Mouse (Mus musculus): ENCODE measurements around the gene Olfr1188. TPM values are rescaled to one million over a fixed set of nuclear protein-coding genes. Genes with fewer than 3 reads are reported as not detected.

The Olfr1188 gene
- polyA plus RNA-seq (2017; shearing (Covaris generic)): not detected

DNA sequence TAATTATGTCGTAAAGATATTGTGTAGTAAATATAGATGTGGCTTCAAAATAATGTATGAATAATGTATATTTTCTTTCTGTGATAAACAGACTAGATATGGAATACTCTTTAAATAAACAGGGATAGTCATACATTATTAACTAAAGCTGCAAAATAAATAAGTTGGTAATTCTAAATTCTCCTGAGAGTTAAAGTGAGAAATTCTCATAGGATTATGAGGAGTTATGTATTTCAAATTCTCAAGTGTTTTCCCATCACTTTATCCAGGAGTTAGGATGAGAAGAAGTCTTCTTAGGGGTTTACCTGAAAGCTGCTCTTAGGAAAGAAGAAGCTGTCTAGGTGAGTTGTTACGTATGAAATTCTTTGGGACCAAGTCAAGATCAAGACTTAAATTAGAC, at the start of gene Olfr1188:
TSS of gene Olfr1188 (plus strand) at position 301 of the 400 bp plus-strand sequence.

GRCm38 (mm10) chr2:88518251-88518650, 38.5 kb upstream of the Olfr1188 start, which contains the start of gene Olfr1186:
Gene Olfr1186 (plus strand): TSS chr2:88518551.

GRCm38 (mm10) chr2:88586154-88586553, 29.4 kb downstream of the Olfr1188 start, which contains the start of gene Olfr1189:
Gene Olfr1189 (plus strand): TSS chr2:88586454.

Other genes with a start within 250 kb of the Olfr1188 start
- gene Olfr1174-ps, start 241.8 kb upstream of the Olfr1188 start, polyA plus RNA-seq (2017; shearing (Covaris generic)): not detected
- gene Olfr1175-ps, start 229.7 kb upstream of the Olfr1188 start, polyA plus RNA-seq (2017; shearing (Covaris generic)): not detected
- gene Olfr1176, start 220.2 kb upstream of the Olfr1188 start, polyA plus RNA-seq (2017; shearing (Covaris generic)): not detected
- gene Olfr1177-ps, start 210.4 kb upstream of the Olfr1188 start, polyA plus RNA-seq (2017; shearing (Covaris generic)): not detected
- gene Olfr1178, start 169.9 kb upstream of the Olfr1188 start, polyA plus RNA-seq (2017; shearing (Covaris generic)): not detected
- not detected for gene Olfr1179, start 150.5 kb upstream of the Olfr1188 start, polyA plus RNA-seq (2017; shearing (Covaris generic))
- gene Olfr1180, start 137.8 kb upstream of the Olfr1188 start, polyA plus RNA-seq (2017; shearing (Covaris generic)): not detected
- not detected for gene Olfr1181, start 130.8 kb upstream of the Olfr1188 start, polyA plus RNA-seq (2017; shearing (Covaris generic))
- not detected for gene Gm13757, start 107.8 kb upstream of the Olfr1188 start, polyA plus RNA-seq (2017; shearing (Covaris generic))
- 0.04 TPM for gene Olfr1183, start 102.1 kb upstream of the Olfr1188 start, polyA plus RNA-seq (2017; shearing (Covaris generic))
- gene Olfr1184, start 73.3 kb upstream of the Olfr1188 start, polyA plus RNA-seq (2017; shearing (Covaris generic)): not detected
- gene Olfr1185-ps1, start 63.6 kb upstream of the Olfr1188 start, polyA plus RNA-seq (2017; shearing (Covaris generic)): not detected
- not detected for gene Olfr1186, start 38.4 kb upstream of the Olfr1188 start, polyA plus RNA-seq (2017; shearing (Covaris generic))
- not detected for gene Olfr1189, start 29.5 kb downstream of the Olfr1188 start, polyA plus RNA-seq (2017; shearing (Covaris generic))
- gene Olfr1191-ps1, start 83.6 kb downstream of the Olfr1188 start, polyA plus RNA-seq (2017; shearing (Covaris generic)): not detected
- not detected for gene Olfr1192-ps1, start 91.6 kb downstream of the Olfr1188 start, polyA plus RNA-seq (2017; shearing (Covaris generic))
- gene Olfr1193, start 118.7 kb downstream of the Olfr1188 start, polyA plus RNA-seq (2017; shearing (Covaris generic)): not detected
- not detected for gene Olfr1195, start 132.3 kb downstream of the Olfr1188 start, polyA plus RNA-seq (2017; shearing (Covaris generic))
- gene Olfr1196, start 147.7 kb downstream of the Olfr1188 start, polyA plus RNA-seq (2017; shearing (Covaris generic)): not detected
- not detected for gene Olfr1197, start 175.4 kb downstream of the Olfr1188 start, polyA plus RNA-seq (2017; shearing (Covaris generic))
- gene Olfr1198, start 194.4 kb downstream of the Olfr1188 start, polyA plus RNA-seq (2017; shearing (Covaris generic)): not detected
- not detected for gene Olfr1199, start 203.5 kb downstream of the Olfr1188 start, polyA plus RNA-seq (2017; shearing (Covaris generic))
- not detected for gene Olfr1200, start 213.6 kb downstream of the Olfr1188 start, polyA plus RNA-seq (2017; shearing (Covaris generic))
- not detected for gene Olfr1201, start 236.1 kb downstream of the Olfr1188 start, polyA plus RNA-seq (2017; shearing (Covaris generic))